In genomic region chr1:167914982-167915561, GRCm38 (mm10) we compare ENCODE assay signal across 9 mouse cellular contexts.
DNase-seq lines count a peak whose midpoint lies in the region; ATAC-seq and TF ChIP-seq lines count a peak whose summit lies in the region.
"Had no signal": no experiment of that assay in that cellular context is flagged by ENCODE, and none has a peak within 500 bp of the region (broad histone marks: within the 10 kb centered on the region; RNA-seq: fewer than 3 reads in every experiment).

No protein-coding gene starts in this region.

- no peaks in the 10 kb centered on the region for H3K4me1 ChIP-seq in heart, adult 2 months (ENCODE audit: control insufficient read depth, insufficient read depth, low read length)
- H3K4me1 ChIP-seq in kidney, adult 2 months (ENCODE audit: control insufficient read depth, insufficient read depth, low read length): no peaks in the 10 kb centered on the region
- H3K4me1 ChIP-seq in midbrain, embryonic 13.5 days (replicated peaks): peaks cover 4% of the 10 kb centered on the region; the same call in 1 of the 2 replicates
- no peaks in the 10 kb centered on the region for H3K4me1 ChIP-seq in stomach, postnatal 0 days (replicated peaks; ENCODE audit: control insufficient read depth, insufficient read depth)
- H3K4me1 ChIP-seq: megakaryocyte, embryonic 14.5 days had no signal

- no peaks in the 10 kb centered on the region for H3K79me2 ChIP-seq in heart, adult 2 months (replicated peaks; ENCODE audit: control insufficient read depth, insufficient read depth, low read length)

- H3K36me3 ChIP-seq in heart, adult 2 months (ENCODE audit: control insufficient read depth, insufficient read depth, low read length): no peaks in the 10 kb centered on the region
- no peaks in the 10 kb centered on the region for H3K36me3 ChIP-seq in kidney, adult 2 months (ENCODE audit: control insufficient read depth, insufficient read depth, low read length)
- H3K36me3 ChIP-seq in midbrain, embryonic 13.5 days: no peaks in the 10 kb centered on the region
- no peaks in the 10 kb centered on the region for H3K36me3 ChIP-seq in stomach, postnatal 0 days (ENCODE audit: control insufficient read depth, insufficient read depth, low read length)

- intact Hi-C loops in heart, adult 2 months (cut with DNase I): no loop called here
- intact Hi-C loops in heart, postnatal 25 days (cut with DNase I): no loop called here
- intact Hi-C loops in gastrocnemius, postnatal 14 days (cut with DNase I; ENCODE audit: low total_unique reads): no loop called here
- intact Hi-C loops in left cerebral cortex, postnatal 4 days (cut with DNase I): no loop called here

- TF ChIP-seq CTCF in heart, adult 2 months (IDR thresholded peaks at IDR 0.05): peak; percentile 77
- TF ChIP-seq CTCF in kidney, adult 2 months (conservative IDR thresholded peaks at IDR 0.05; ENCODE audit: insufficient read depth, insufficient read length, low read depth, low read length): peak; percentile 76
- peak; percentile 82 for TF ChIP-seq CTCF in stomach, postnatal 0 days (IDR thresholded peaks at IDR 0.05; ENCODE audit: low read depth)

- H3K9ac ChIP-seq in heart, adult 2 months (ENCODE audit: low read depth, low read length): no peak overlapping the region
- no peak overlapping the region for H3K9ac ChIP-seq in midbrain, embryonic 13.5 days (replicated peaks)
- H3K9ac ChIP-seq in stomach, postnatal 0 days (ENCODE audit: low read length): no peak overlapping the region

- peak; percentile 95 for ATAC-seq in midbrain, embryonic 13.5 days
- ATAC-seq in stomach, postnatal 0 days (ENCODE audit: low FRiP score, low TSS enrichment): peak; percentile 49; the same call in 1 of the 2 replicates

- H3K27ac ChIP-seq in heart, adult 2 months: no peak overlapping the region
- no peak overlapping the region for H3K27ac ChIP-seq in kidney, adult 2 months (ENCODE audit: insufficient read depth, low read depth, low read length)
- 0 out of 2 replicates have a peak overlapping the region, but pooled peaks have one; percentile 14 for H3K27ac ChIP-seq in midbrain, embryonic 13.5 days
- no peak overlapping the region for H3K27ac ChIP-seq in stomach, postnatal 0 days (replicated peaks)

- no peaks in the 10 kb centered on the region for H3K27me3 ChIP-seq in heart, adult 2 months (ENCODE audit: control insufficient read depth, insufficient read depth, low read length)
- no peaks in the 10 kb centered on the region for H3K27me3 ChIP-seq in kidney, adult 2 months (replicated peaks; ENCODE audit: control insufficient read depth, insufficient read depth, low read length)
- no peaks in the 10 kb centered on the region for H3K27me3 ChIP-seq in midbrain, embryonic 13.5 days
- no peaks in the 10 kb centered on the region for H3K27me3 ChIP-seq in stomach, postnatal 0 days (ENCODE audit: control insufficient read depth, insufficient read depth, low read length)
- H3K27me3 ChIP-seq: megakaryocyte, embryonic 14.5 days had no signal

- no peak for TF ChIP-seq POLR2A in heart, adult 2 months (IDR thresholded peaks at IDR 0.05; ENCODE audit: insufficient read depth, low read depth, low read length)
- no peak for TF ChIP-seq POLR2A in kidney, adult 2 months (IDR thresholded peaks at IDR 0.05; ENCODE audit: low read depth, low read length)

- no peak overlapping the region for H3K4me3 ChIP-seq in heart, adult 2 months
- no peak overlapping the region for H3K4me3 ChIP-seq in kidney, adult 2 months (ENCODE audit: insufficient read depth, low read depth, low read length)
- no peak overlapping the region for H3K4me3 ChIP-seq in midbrain, embryonic 13.5 days (replicated peaks)
- no peak overlapping the region for H3K4me3 ChIP-seq in stomach, postnatal 0 days (ENCODE audit: low read depth, low read length)
- H3K4me3 ChIP-seq: megakaryocyte, embryonic 14.5 days had no signal

- 45% methylated on average over 7 of the region's 7 CpGs for WGBS in heart, adult 2 months
- WGBS in kidney, adult 2 months: 13% methylated on average over 7 of the region's 7 CpGs
- 22% methylated on average over 7 of the region's 7 CpGs for WGBS in midbrain, embryonic 13.5 days
- WGBS in stomach, postnatal 0 days: 36% methylated on average over 7 of the region's 7 CpGs

- peak; percentile 44 to 64 for DNase-seq in heart, adult 2 months
- DNase-seq in heart, postnatal 25 days (ENCODE audit: low spot score): no peak
- DNase-seq in embryo, embryonic 10.5 days (ENCODE audit: low spot score): peak; percentile 92
- DNase-seq in gastrocnemius, postnatal 14 days: peak; percentile 76
- DNase-seq in kidney, adult 2 months: peak; percentile 70
- DNase-seq in left cerebral cortex, postnatal 4 days: peak; percentile 92
- DNase-seq in stomach, postnatal 0 days (ENCODE audit: low spot score): peak; percentile 74

- no peaks in the 10 kb centered on the region for H3K9me3 ChIP-seq in midbrain, embryonic 13.5 days
- no peaks in the 10 kb centered on the region for H3K9me3 ChIP-seq in stomach, postnatal 0 days (ENCODE audit: control insufficient read depth, low read length)
- H3K9me3 ChIP-seq: megakaryocyte, embryonic 14.5 days had no signal

- H3K4me2 ChIP-seq in midbrain, embryonic 13.5 days (replicated peaks): peak overlapping the region; percentile 30; the same call in 1 of the 2 replicates
- H3K4me2 ChIP-seq in stomach, postnatal 0 days (replicated peaks; ENCODE audit: low read depth): no peak overlapping the region

- TF ChIP-seq EP300 in heart, adult 2 months (IDR thresholded peaks at IDR 0.05; ENCODE audit: insufficient read depth, low read depth, low read length): no peak
- no peak for TF ChIP-seq EP300 in stomach, postnatal 0 days (optimal IDR thresholded peaks at IDR 0.05)
